Comparison of ENCODE assay signal across 11 mouse cellular contexts in genomic region chr15:83142861-83143260, GRCm38 (mm10). TPM values are rescaled to one million over a fixed set of nuclear protein-coding genes. Genes with fewer than 3 reads are reported as not detected.
DNase-seq lines count a peak whose midpoint lies in the region; ATAC-seq lines count a peak whose summit lies in the region.
"Had no signal": no experiment of that assay in that cellular context is flagged by ENCODE, and none has a peak within 500 bp of the region (broad histone marks: within the 10 kb centered on the region; RNA-seq: fewer than 3 reads in every experiment).

No protein-coding gene starts in this region.

- no peaks in the 10 kb centered on the region for H3K27me3 ChIP-seq in embryonic facial prominence, embryonic 11.5 days (ENCODE audit: control insufficient read depth, insufficient read depth, low read length)
- H3K27me3 ChIP-seq in embryonic facial prominence, embryonic 10.5 days (replicated peaks; ENCODE audit: low read depth, poor library complexity, severe bottlenecking), result no peaks in the 10 kb centered on the region

- no peak overlapping the region for H3K9ac ChIP-seq in embryonic facial prominence, embryonic 11.5 days (replicated peaks; ENCODE audit: low read length)

- WGBS in embryonic facial prominence, embryonic 11.5 days, result 65% methylated on average over 5 of the region's 5 CpGs
- WGBS in embryonic facial prominence, embryonic 10.5 days, result 67% methylated on average over 5 of the region's 5 CpGs

- no peak overlapping the region for H3K4me3 ChIP-seq in embryonic facial prominence, embryonic 11.5 days (ENCODE audit: low read depth, low read length)
- no peak overlapping the region for H3K4me3 ChIP-seq in embryonic facial prominence, embryonic 10.5 days
- H3K4me3 ChIP-seq: erythroblast, embryonic 14.5 days had no signal

- ATAC-seq in embryonic facial prominence, embryonic 11.5 days (replicated peaks; ENCODE audit: insufficient number of reproducible peaks, low FRiP score, low TSS enrichment, low read depth), result no peak

- H3K4me1 ChIP-seq in embryonic facial prominence, embryonic 11.5 days (ENCODE audit: control insufficient read depth, insufficient read depth, low read length), result no peaks in the 10 kb centered on the region; the same call in 1 of the 2 replicates
- peaks cover 13% of the 10 kb centered on the region for H3K4me1 ChIP-seq in embryonic facial prominence, embryonic 10.5 days

- no peaks in the 10 kb centered on the region for H3K9me3 ChIP-seq in embryonic facial prominence, embryonic 11.5 days (replicated peaks; ENCODE audit: control insufficient read depth, low read length)
- no peaks in the 10 kb centered on the region for H3K9me3 ChIP-seq in embryonic facial prominence, embryonic 10.5 days

- no peak overlapping the region for H3K27ac ChIP-seq in embryonic facial prominence, embryonic 11.5 days (replicated peaks; ENCODE audit: low read depth, low read length)
- H3K27ac ChIP-seq in embryonic facial prominence, embryonic 10.5 days (replicated peaks), result no peak overlapping the region
- H3K27ac ChIP-seq: macrophage had no signal

- DNase-seq in embryonic facial prominence, embryonic 11.5 days (ENCODE audit: low spot score), result peak; percentile 16
- DNase-seq in embryonic facial prominence, embryonic 10.5 days (ENCODE audit: low spot score), result no peak
- DNase-seq in layer of hippocampus, adult 11-12 months (ENCODE audit: low spot score), result peak; percentile 22
- no peak for DNase-seq in layer of hippocampus, postnatal 25 days (ENCODE audit: extremely low spot score in 1 of 2, low spot score in 1 of 2)
- DNase-seq in right cerebral cortex, adult 18-20 months, result peak; percentile 60
- no peak for DNase-seq in right cerebral cortex, postnatal 14 days
- peak; percentile 66 for DNase-seq in telencephalon, adult 2 months (ENCODE audit: low read depth, low spot score)
- no peak for DNase-seq in testis, postnatal 10 days (ENCODE audit: low spot score)
- DNase-seq: heart, postnatal 4 days had no signal

- peaks cover 3% of the 10 kb centered on the region; the same call in 1 of the 2 replicates for H3K36me3 ChIP-seq in embryonic facial prominence, embryonic 11.5 days (replicated peaks; ENCODE audit: control insufficient read depth, insufficient read depth, low read depth, low read length)
- H3K36me3 ChIP-seq in embryonic facial prominence, embryonic 10.5 days (replicated peaks), result peaks cover 79% of the 10 kb centered on the region

- no peak overlapping the region for H3K4me2 ChIP-seq in embryonic facial prominence, embryonic 11.5 days (ENCODE audit: low read depth, low read length)

RNA-seq across cellular contexts. Expression of gene Poldip3, which starts 6.3 kb away (rescaled TPM):
- polyA plus RNA-seq in embryonic facial prominence, embryonic 11.5 days (2014; fragmentation: Nextera tagmentation; extraction: Ambion mirVana), result 161 and 174 TPM in 2 replicates
- polyA plus RNA-seq in embryonic facial prominence, embryonic 10.5 days (2016; fragmentation: Nextera tagmentation; extraction: Ambion mirVana), result 181 and 182 TPM in 2 replicates
- 10 to 100 TPM; 88.1 to 89.3 TPM for total RNA-seq in layer of hippocampus, postnatal 25 days (2021)

RNA-seq across cellular contexts. Expression of gene Rrp7a, which starts 20.3 kb away (rescaled TPM):
- 56.1 and 57.9 TPM in 2 replicates for polyA plus RNA-seq in embryonic facial prominence, embryonic 11.5 days (2014; fragmentation: Nextera tagmentation; extraction: Ambion mirVana)
- polyA plus RNA-seq in embryonic facial prominence, embryonic 10.5 days (2016; fragmentation: Nextera tagmentation; extraction: Ambion mirVana), result 87.2 and 90.4 TPM in 2 replicates
- total RNA-seq in layer of hippocampus, postnatal 25 days (2021), result 100 to 1,000 TPM; 144 to 161 TPM

RNA-seq across cellular contexts. Expression of gene Cyb5r3, which starts 29.5 kb away (rescaled TPM):
- polyA plus RNA-seq in embryonic facial prominence, embryonic 11.5 days (2014; fragmentation: Nextera tagmentation; extraction: Ambion mirVana), result 106 and 117 TPM in 2 replicates
- 194 and 204 TPM in 2 replicates for polyA plus RNA-seq in embryonic facial prominence, embryonic 10.5 days (2016; fragmentation: Nextera tagmentation; extraction: Ambion mirVana)
- total RNA-seq in layer of hippocampus, postnatal 25 days (2021), result 10 to 100 TPM; 59.9 to 62.0 TPM

RNA-seq across cellular contexts. Expression of gene Serhl, which starts 53.6 kb away (rescaled TPM):
- 43.5 and 48.0 TPM in 2 replicates for polyA plus RNA-seq in embryonic facial prominence, embryonic 11.5 days (2014; fragmentation: Nextera tagmentation; extraction: Ambion mirVana)
- 49.0 and 50.5 TPM in 2 replicates for polyA plus RNA-seq in embryonic facial prominence, embryonic 10.5 days (2016; fragmentation: Nextera tagmentation; extraction: Ambion mirVana)
- 1 to 10 TPM; 8.4 to 9.4 TPM for total RNA-seq in layer of hippocampus, postnatal 25 days (2021)

Comparison
In these comparisons a context has a peak if more than half of its experiments do, and no peak if none do; other contexts are left out.
1. DNase-seq: peak in embryonic facial prominence, embryonic 11.5 days (single experiment), layer of hippocampus, adult 11-12 months (single experiment), right cerebral cortex, adult 18-20 months (single experiment) and telencephalon, adult 2 months (single experiment); none in embryonic facial prominence, embryonic 10.5 days (single experiment), layer of hippocampus, postnatal 25 days (0 of 2), right cerebral cortex, postnatal 14 days (single experiment) and testis, postnatal 10 days (single experiment).